Mouse (Mus musculus) thymus, postnatal 36 days (tissue): ENCODE results near the gene Gdnf.

ENCODE experiments used
- DNase-seq, 2 experiments: peaks; one replicate each; pipeline ENCODE4 v3.0.0; 2022; ENCODE audit warnings: mixed read lengths in 2 of 2

Gdnf gene

GRCm38 (mm10) chr15:7810556-7811252 is at the start of gene Gdnf:
Gene Gdnf, plus strand, starts transcription at chr15:7810846.
- peak in 1 of 2 experiments; percentile 6 for DNase-seq

DNA sequence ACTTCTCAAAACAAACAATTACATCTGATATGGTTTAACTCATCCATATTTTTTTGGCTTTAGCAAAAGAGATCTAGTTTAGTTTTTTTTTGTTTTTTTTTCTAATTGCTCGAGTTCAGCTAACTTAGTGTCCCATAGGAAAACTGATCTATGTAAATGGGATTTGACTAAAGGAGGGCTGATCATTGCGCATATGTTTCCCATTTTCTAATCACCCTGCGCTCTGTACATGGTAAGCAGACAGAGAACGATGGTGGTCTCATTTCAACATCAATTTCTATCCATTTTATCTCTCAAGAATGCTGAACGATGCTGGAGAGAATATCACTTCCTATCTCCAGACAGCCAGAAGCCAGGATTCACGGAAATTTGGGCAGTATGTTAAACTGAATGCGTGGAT is 43.5 kb upstream of the Gdnf start:
- no peak for DNase-seq

- no peak for DNase-seq
Observed at GRCm38 (mm10) chr15:7772983-7773382, 37.7 kb upstream of the Gdnf start.

DNA sequence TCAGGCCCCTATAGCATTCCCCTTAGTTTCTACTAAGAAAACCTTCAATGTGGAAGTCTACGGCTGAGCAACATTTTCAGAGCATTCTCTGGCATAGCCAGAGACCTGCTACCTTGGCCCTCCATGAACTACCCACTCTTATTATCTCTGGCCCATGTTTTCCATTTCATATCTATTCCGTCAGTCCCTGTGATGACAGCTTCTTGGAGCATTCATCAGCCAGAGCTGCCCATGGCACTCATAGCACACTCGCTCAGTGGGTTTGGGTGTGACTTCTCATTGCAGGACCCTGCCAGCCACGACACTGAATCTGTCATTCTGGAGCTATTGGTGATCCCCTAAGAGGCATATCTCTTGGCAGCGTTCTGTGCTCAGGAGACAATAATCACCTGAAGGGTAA is 29.1 kb upstream of the Gdnf start:
- no peak for DNase-seq

DNA sequence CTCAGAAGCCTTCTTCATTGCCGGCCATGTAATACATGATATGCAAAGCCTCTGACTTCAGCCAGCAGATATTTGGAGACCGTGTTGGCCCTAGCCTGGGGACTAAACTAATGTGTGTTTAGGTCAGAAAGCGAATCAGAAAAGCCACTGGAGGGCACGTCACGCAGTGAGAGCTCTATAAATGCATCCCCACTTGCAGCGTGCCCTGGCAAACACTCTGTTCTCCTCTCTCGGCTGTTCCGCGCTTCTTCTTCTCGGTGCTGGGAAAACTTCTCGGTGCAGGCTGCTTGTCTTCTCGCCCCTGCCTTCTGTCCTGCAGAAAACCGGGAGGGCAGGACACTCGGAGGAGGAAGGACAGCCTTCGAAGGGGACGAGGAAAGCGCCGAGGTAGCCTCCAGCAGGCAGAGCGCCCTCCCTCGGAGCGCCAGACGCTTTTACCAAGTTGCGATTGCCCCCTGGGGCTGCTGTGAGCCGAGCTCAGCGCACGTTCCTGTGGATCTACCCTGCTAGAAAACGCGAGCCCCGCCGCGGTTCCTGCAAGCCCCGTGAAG is 730 bp upstream of the Gdnf start:
- DNase-seq, result no peak

DNA sequence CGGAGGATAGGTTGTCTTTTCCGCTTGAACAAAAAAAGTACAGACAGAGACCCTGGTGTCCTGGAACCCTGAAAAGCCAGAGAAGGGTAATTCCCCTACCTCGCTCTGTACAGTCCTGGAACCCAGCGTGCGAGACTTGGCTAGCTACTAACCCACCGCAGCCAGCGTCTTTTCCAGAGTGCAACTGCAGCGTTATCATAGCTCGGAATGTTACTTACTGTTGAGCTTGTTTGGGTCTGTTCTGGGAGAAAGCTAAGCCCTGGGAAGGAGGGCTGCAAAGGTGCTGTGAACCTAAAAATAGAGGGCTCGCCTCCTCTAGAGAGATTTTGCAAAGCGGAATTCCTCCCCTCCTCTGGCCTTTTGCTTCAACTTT is 593 bp downstream of the Gdnf start:
- DNase-seq, result no peak

- no peak for DNase-seq
Observed at GRCm38 (mm10) chr15:7811856-7812733, 1.4 kb downstream of the Gdnf start.

GRCm38 (mm10) chr15:7812872-7813530 is 2.4 kb downstream of the Gdnf start:
- DNase-seq, result peak; percentile 40

DNA sequence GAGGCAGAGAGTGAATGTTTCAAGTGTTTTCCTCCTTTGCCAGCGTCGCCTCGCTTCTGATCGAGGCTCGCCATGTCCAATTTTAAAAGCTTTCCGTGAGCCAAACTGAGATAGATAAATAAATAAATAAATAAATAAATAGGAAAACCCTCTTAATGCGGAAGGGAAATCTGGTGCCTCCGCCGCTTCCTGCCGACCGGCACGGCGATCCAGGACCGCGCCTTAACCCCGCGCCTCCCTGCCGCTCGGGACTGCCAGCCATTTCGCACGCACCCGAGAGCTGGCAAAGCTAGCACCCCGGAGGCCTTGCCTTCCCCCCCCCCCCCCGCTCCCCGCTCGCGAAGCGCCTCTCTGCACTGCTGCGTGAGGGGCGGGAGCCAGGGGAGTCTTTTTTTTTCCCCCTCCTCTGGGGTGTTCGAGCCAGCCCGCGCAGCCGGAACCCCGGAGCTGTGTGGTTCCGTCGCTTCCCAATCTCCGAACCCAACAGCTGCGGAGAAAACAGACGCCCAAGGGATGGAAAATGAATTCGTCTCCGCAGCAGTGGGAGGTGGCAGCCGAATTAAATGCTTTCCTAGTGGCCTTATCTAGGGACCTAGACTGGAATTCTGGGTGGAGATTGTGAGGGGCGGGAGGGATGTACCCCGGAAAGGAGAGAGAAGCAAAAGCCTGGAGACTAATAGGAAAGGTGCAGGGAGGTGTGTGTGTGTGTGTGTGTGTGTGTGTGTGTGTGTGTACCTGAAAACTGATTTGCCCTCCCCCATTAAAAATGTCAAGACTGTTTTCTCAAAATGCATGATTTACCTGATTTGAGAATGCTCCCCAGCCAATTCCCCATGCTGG is 3.1 kb downstream of the Gdnf start:
- DNase-seq, result no peak

- no peak for DNase-seq
Observed at GRCm38 (mm10) chr15:7814371-7814680, 3.7 kb downstream of the Gdnf start.

- no peak for DNase-seq
Observed at GRCm38 (mm10) chr15:7814917-7815316, 4.3 kb downstream of the Gdnf start.

- no peak for DNase-seq
Observed at GRCm38 (mm10) chr15:7815521-7815944, 4.9 kb downstream of the Gdnf start.

DNA sequence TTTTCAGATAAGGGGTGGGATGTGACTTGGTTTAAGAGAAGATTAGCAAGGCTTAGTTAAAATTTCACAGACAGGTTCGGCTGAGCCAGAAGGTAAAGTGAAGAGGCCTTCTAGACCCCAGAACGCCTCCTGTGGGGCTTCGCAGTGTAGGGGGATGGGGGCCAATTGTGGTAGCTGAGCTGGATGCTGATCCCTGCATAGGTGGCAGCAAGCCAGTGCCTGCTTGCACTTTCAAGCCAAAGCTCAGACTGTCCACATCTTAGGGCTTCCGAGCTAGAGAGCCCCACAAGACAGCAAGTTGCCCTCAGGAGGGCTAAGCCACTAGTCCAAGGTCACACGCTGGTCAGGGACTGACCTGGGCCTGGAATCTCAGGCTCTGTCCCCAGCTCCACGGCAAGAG is 13.2 kb downstream of the Gdnf start:
- DNase-seq, result no peak

GRCm38 (mm10) chr15:7825530-7825929 is 14.9 kb downstream of the Gdnf start:
- DNase-seq, result no peak

- DNase-seq, result no peak
Observed at GRCm38 (mm10) chr15:7835404-7835803, 24.8 kb downstream of the Gdnf start.

GRCm38 (mm10) chr15:7838060-7838920 is 27.6 kb downstream of the Gdnf start:
- DNase-seq, result no peak

DNA sequence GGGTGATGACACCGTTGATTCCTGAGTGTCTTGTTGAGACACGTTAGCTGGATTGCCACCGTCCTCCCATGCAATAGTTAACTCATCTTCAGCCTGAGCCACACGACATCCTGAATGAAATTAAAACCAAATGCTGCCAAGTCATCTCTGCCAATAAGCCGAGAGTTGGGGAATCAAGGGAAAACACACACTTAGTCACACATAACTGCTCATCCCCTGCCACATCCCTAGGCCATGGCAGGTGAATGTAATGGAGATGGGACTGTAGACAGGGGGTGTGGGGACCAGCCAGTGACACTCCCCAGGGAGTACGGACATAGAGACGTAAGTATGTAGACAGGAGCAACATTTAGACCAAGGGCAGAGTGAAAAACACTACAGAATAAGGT is 28.3 kb downstream of the Gdnf start:
- DNase-seq, result no peak

GRCm38 (mm10) chr15:7841664-7842063 is 31.0 kb downstream of the Gdnf start:
- no peak for DNase-seq

DNA sequence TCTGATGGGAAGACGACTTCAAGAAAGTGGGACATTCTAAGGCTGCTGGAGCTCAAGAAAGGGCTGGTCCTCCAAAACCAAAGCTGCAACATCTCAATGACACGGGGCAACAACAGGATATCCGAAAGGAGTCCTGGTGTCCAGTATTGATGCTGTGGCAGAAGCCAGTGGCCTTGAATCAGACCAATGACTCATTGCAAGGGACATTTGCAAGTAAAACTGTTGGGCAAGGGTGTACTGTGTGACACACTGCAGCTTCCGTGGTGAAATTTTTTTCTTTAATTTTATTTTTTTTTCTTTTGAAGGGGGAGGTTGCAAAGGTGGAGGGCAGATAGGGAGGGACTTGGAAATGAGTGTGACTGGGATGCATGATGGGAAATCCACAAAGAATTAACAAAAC is 31.8 kb downstream of the Gdnf start:
- no peak for DNase-seq

DNA sequence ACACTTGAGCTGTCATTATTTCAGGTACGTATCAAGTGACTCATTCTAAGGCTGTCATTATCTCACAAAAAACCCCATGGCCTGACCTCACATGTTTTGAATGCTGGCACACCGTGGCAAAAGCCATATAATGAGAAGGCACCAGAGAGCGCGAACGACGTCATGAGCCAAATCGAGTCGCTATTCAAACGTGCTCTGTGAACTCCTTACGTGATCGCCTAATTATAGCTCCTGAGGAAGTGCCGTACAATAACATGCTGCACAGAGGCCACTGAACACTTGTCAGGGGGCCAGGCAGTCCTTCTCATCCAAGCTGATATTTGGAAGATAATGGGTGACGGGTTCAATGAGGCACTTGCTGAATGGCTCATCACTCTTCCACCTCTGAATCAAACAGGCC is 46.8 kb downstream of the Gdnf start:
- DNase-seq, result no peak

GRCm38 (mm10) chr15:7858841-7859240 is 48.2 kb downstream of the Gdnf start:
- DNase-seq, result no peak

- DNase-seq, result no peak
Observed at GRCm38 (mm10) chr15:7862890-7863289, 52.2 kb downstream of the Gdnf start.
